Mouse (Mus musculus): ENCODE results near the gene Aff1. TPM values are rescaled to one million over a fixed set of nuclear protein-coding genes. Genes with fewer than 3 reads are reported as not detected.

The Aff1 gene
- polyA plus RNA-seq, 1 experiment, result 13.6 TPM

- Histone ChIP-seq H3K9me3 (no peaks in the 10 kb centered on the region), H3K4me1 (no peaks in the 10 kb centered on the region), H3K36me3 (replicated peaks; ENCODE audit: low read length) (no peaks in the 10 kb centered on the region), H3K27me3 (replicated peaks) (peaks cover 1% of the 10 kb centered on the region), H3K4me3 (replicated peaks) (no peak overlapping the region)
- no peak for TF ChIP-seq FLI1 (IDR thresholded peaks at IDR 0.05; ENCODE audit: low read length)
- no peak for TF ChIP-seq GATA1 (IDR thresholded peaks at IDR 0.05; ENCODE audit: borderline replicate concordance, low read length)
Observed at GRCm38 (mm10) chr5:103898310-103898709, 206.1 kb downstream of the Aff1 start.

Other genes starting within 250 kb of the Aff1 start
- gene Slc10a6, start 63.0 kb upstream of the Aff1 start, polyA plus RNA-seq (2012; ENCODE audit: insufficient read depth, low replicate concordance), result not detected in 2 replicates
- not detected in 2 replicates for gene 1700016H13Rik, start 36.4 kb upstream of the Aff1 start, polyA plus RNA-seq (2012; ENCODE audit: insufficient read depth, low replicate concordance)
- gene Klhl8, start 218.9 kb downstream of the Aff1 start, polyA plus RNA-seq (2012; ENCODE audit: insufficient read depth, low replicate concordance), result not detected in 2 replicates

All from megakaryocyte, embryonic 14.5 days (primary cell).